Mouse (Mus musculus): ENCODE measurements at regions not wholly inside any gene's neighbourhood (a gene's known extent, or its start where the extent isn't known, plus 50 kb on each side); places are given as distances from the start of the nearest gene placed in this dataset.

DNA sequence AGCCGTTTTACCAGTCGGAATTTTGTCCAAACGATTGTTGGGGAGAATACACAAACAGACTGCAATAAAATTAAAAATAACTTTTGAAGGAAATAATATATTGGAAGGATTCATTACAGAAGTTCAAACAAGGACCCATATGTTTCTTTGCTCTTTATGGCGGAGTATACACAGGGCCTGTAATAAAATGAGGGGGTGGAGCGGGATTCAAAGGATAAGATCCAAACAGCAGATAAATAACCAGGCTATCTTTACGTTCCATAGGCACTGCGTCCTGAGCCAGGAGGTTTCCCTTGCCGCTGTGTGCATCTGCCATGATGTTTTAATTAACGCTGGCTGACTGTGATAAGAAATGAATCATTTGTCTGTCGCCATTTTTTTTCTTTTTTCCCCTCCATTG, 490.6 kb upstream of the Sall1 start:
- no peaks in the 10 kb centered on the region for H3K36me3 ChIP-seq (ENCODE audit: control insufficient read depth, insufficient read depth, low read length)
- H3K9me3 ChIP-seq (ENCODE audit: control insufficient read depth, low read length), result no peaks in the 10 kb centered on the region
- H3K27me3 ChIP-seq (replicated peaks; ENCODE audit: control insufficient read depth, insufficient read depth, low read length), result no peaks in the 10 kb centered on the region
- H3K9ac ChIP-seq (ENCODE audit: low read depth, low read length), result no peak overlapping the region
- no peak overlapping the region for H3K27ac ChIP-seq (ENCODE audit: low read length)
- no peak overlapping the region for H3K4me2 ChIP-seq (ENCODE audit: low read depth, low read length)
- H3K4me1 ChIP-seq (ENCODE audit: control insufficient read depth, insufficient read depth, low read length), result no peaks in the 10 kb centered on the region
- 33% methylated on average over 10 of the region's 10 CpGs for WGBS
- no peak for ATAC-seq
- H3K4me3 ChIP-seq (ENCODE audit: low read length), result no peak overlapping the region

GRCm38 (mm10) chr8:89525041-89525440, 481.1 kb upstream of the Sall1 start:
- H3K4me1 ChIP-seq (ENCODE audit: control insufficient read depth, insufficient read depth, low read length), result no peaks in the 10 kb centered on the region
- H3K4me3 ChIP-seq (ENCODE audit: low read length), result no peak overlapping the region
- no peak overlapping the region for H3K4me2 ChIP-seq (ENCODE audit: low read depth, low read length)
- H3K27ac ChIP-seq (ENCODE audit: low read length), result no peak overlapping the region
- no peak for ATAC-seq
- WGBS, result 80% methylated on average over 6 of the region's 6 CpGs
- H3K27me3 ChIP-seq (replicated peaks; ENCODE audit: control insufficient read depth, insufficient read depth, low read length), result no peaks in the 10 kb centered on the region
- no peaks in the 10 kb centered on the region for H3K36me3 ChIP-seq (ENCODE audit: control insufficient read depth, insufficient read depth, low read length)
- H3K9me3 ChIP-seq (ENCODE audit: control insufficient read depth, low read length), result no peaks in the 10 kb centered on the region
- no peak overlapping the region for H3K9ac ChIP-seq (ENCODE audit: low read depth, low read length)

- Histone ChIP-seq H3K36me3 (ENCODE audit: control insufficient read depth, insufficient read depth, low read length) (no peaks in the 10 kb centered on the region), H3K4me3 (ENCODE audit: low read length) (no peak overlapping the region), H3K4me1 (ENCODE audit: control insufficient read depth, insufficient read depth, low read length) (no peaks in the 10 kb centered on the region), H3K9me3 (ENCODE audit: control insufficient read depth, low read length) (no peaks in the 10 kb centered on the region), H3K9ac (ENCODE audit: low read depth, low read length) (no peak overlapping the region), H3K27me3 (replicated peaks; ENCODE audit: control insufficient read depth, insufficient read depth, low read length) (no peaks in the 10 kb centered on the region), H3K27ac (ENCODE audit: low read length) (no peak overlapping the region), H3K4me2 (ENCODE audit: low read depth, low read length) (no peak overlapping the region)
- ATAC-seq, result no peak
- 82% methylated on average over 3 of the region's 3 CpGs for WGBS
Measured at GRCm38 (mm10) chr8:89523336-89523735, 479.4 kb upstream of the Sall1 start.

- Histone ChIP-seq H3K4me3 (ENCODE audit: low read length) (no peak overlapping the region), H3K4me2 (ENCODE audit: low read depth, low read length) (no peak overlapping the region), H3K27me3 (replicated peaks; ENCODE audit: control insufficient read depth, insufficient read depth, low read length) (no peaks in the 10 kb centered on the region), H3K9me3 (ENCODE audit: control insufficient read depth, low read length) (no peaks in the 10 kb centered on the region), H3K4me1 (ENCODE audit: control insufficient read depth, insufficient read depth, low read length) (no peaks in the 10 kb centered on the region), H3K9ac (ENCODE audit: low read depth, low read length) (no peak overlapping the region), H3K27ac (ENCODE audit: low read length) (no peak overlapping the region), H3K36me3 (ENCODE audit: control insufficient read depth, insufficient read depth, low read length) (no peaks in the 10 kb centered on the region)
- ATAC-seq, result no peak
- 55% methylated on average over 2 of the region's 2 CpGs for WGBS
Measured at GRCm38 (mm10) chr8:89516602-89517001, 472.6 kb upstream of the Sall1 start.

- Histone ChIP-seq H3K27me3 (replicated peaks; ENCODE audit: control insufficient read depth, insufficient read depth, low read length) (no peaks in the 10 kb centered on the region), H3K4me1 (ENCODE audit: control insufficient read depth, insufficient read depth, low read length) (no peaks in the 10 kb centered on the region), H3K36me3 (ENCODE audit: control insufficient read depth, insufficient read depth, low read length) (no peaks in the 10 kb centered on the region), H3K4me3 (ENCODE audit: low read length) (no peak overlapping the region), H3K4me2 (ENCODE audit: low read depth, low read length) (no peak overlapping the region), H3K9me3 (ENCODE audit: control insufficient read depth, low read length) (no peaks in the 10 kb centered on the region), H3K9ac (ENCODE audit: low read depth, low read length) (no peak overlapping the region), H3K27ac (ENCODE audit: low read length) (no peak overlapping the region)
- 52% methylated on average over 3 of the region's 3 CpGs for WGBS
- no peak for ATAC-seq
Measured at GRCm38 (mm10) chr8:89514270-89514669, 470.3 kb upstream of the Sall1 start.

- no peaks in the 10 kb centered on the region for H3K36me3 ChIP-seq (ENCODE audit: control insufficient read depth, insufficient read depth, low read length)
- no peaks in the 10 kb centered on the region for H3K9me3 ChIP-seq (ENCODE audit: control insufficient read depth, low read length)
- H3K4me1 ChIP-seq (ENCODE audit: control insufficient read depth, insufficient read depth, low read length), result no peaks in the 10 kb centered on the region
- no peak overlapping the region for H3K4me3 ChIP-seq (ENCODE audit: low read length)
- no peak overlapping the region for H3K4me2 ChIP-seq (ENCODE audit: low read depth, low read length)
- WGBS, result 47% methylated on average over 6 of the region's 6 CpGs
- no peak overlapping the region for H3K27ac ChIP-seq (ENCODE audit: low read length)
- H3K9ac ChIP-seq (ENCODE audit: low read depth, low read length), result no peak overlapping the region
- no peaks in the 10 kb centered on the region for H3K27me3 ChIP-seq (replicated peaks; ENCODE audit: control insufficient read depth, insufficient read depth, low read length)
- ATAC-seq, result no peak
Measured at GRCm38 (mm10) chr8:89507639-89508038, 463.7 kb upstream of the Sall1 start.

DNA sequence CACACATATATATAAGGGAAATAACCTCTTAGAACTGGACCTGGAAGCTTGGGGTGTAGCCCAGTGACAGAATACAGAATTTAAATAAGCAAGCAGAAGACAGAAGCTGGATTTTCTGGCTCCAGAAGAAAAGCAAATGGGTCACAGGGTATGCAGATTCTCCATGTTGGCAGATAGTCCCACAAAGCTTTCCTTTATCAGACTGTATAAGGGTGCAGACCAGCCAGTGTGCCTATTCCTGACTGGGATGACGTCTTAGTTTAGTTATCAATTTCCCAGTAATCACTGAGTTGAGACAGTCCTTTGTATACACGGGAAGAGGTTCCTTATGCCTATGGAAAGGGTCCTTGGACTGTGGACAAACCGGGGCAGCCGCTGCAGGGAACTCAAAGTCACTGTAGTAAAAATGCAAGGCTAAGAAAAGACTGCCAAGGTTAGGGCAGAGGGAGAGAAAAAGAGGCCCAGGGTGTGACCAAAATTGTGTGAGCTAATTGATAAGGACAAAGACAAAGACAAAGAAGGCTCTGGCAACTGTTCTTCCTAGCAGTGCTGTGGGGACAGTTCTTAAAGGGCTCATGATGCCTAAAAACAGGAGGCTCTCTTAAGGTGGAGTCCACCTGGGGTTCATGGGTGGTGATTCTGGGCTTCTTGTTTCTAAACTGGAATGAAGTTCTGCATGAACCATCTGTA, 459.7 kb upstream of the Sall1 start:
- Histone ChIP-seq H3K27ac (ENCODE audit: low read length) (no peak overlapping the region), H3K4me3 (ENCODE audit: low read length) (no peak overlapping the region), H3K9ac (ENCODE audit: low read depth, low read length) (no peak overlapping the region), H3K4me1 (ENCODE audit: control insufficient read depth, insufficient read depth, low read length) (no peaks in the 10 kb centered on the region), H3K4me2 (ENCODE audit: low read depth, low read length) (no peak overlapping the region), H3K27me3 (replicated peaks; ENCODE audit: control insufficient read depth, insufficient read depth, low read length) (no peaks in the 10 kb centered on the region), H3K36me3 (ENCODE audit: control insufficient read depth, insufficient read depth, low read length) (no peaks in the 10 kb centered on the region), H3K9me3 (ENCODE audit: control insufficient read depth, low read length) (no peaks in the 10 kb centered on the region)
- WGBS, result 62% methylated on average over 4 of the region's 4 CpGs
- ATAC-seq, result no peak

- no peak for ATAC-seq
- Histone ChIP-seq H3K4me2 (ENCODE audit: low read depth, low read length) (no peak overlapping the region), H3K27me3 (replicated peaks; ENCODE audit: control insufficient read depth, insufficient read depth, low read length) (no peaks in the 10 kb centered on the region), H3K9ac (ENCODE audit: low read depth, low read length) (no peak overlapping the region), H3K4me3 (ENCODE audit: low read length) (no peak overlapping the region), H3K9me3 (ENCODE audit: control insufficient read depth, low read length) (no peaks in the 10 kb centered on the region), H3K4me1 (ENCODE audit: control insufficient read depth, insufficient read depth, low read length) (no peaks in the 10 kb centered on the region), H3K36me3 (ENCODE audit: control insufficient read depth, insufficient read depth, low read length) (no peaks in the 10 kb centered on the region), H3K27ac (ENCODE audit: low read length) (no peak overlapping the region)
- WGBS, result 71% methylated on average over 6 of the region's 6 CpGs
Measured at GRCm38 (mm10) chr8:89503030-89503429, 459.1 kb upstream of the Sall1 start.

DNA sequence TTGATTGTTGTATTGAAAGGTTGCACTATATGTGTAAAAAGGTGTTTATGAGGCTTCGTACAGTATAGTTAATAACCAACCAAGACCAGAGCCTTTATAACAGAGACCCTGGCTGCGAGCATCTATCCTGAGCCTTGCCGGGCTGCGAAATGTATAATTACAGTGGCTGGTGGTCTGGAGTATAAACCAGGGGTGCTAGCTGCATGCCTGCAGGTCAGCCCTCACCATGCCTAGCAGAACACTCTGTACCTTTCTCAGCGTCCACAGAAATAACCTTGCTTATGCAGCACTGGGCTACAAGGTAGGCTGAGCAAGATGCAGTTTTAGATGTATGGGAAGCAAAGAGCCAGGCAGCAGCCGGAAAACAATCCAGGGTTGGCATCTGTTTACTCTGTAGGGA, 457.8 kb upstream of the Sall1 start:
- Histone ChIP-seq H3K9me3 (ENCODE audit: control insufficient read depth, low read length) (no peaks in the 10 kb centered on the region), H3K4me1 (ENCODE audit: control insufficient read depth, insufficient read depth, low read length) (no peaks in the 10 kb centered on the region), H3K27ac (ENCODE audit: low read length) (no peak overlapping the region), H3K4me2 (ENCODE audit: low read depth, low read length) (no peak overlapping the region), H3K36me3 (ENCODE audit: control insufficient read depth, insufficient read depth, low read length) (no peaks in the 10 kb centered on the region), H3K4me3 (ENCODE audit: low read length) (no peak overlapping the region), H3K27me3 (replicated peaks; ENCODE audit: control insufficient read depth, insufficient read depth, low read length) (no peaks in the 10 kb centered on the region), H3K9ac (ENCODE audit: low read depth, low read length) (no peak overlapping the region)
- ATAC-seq, result no peak
- WGBS, result 86% methylated on average over 6 of the region's 6 CpGs

DNA sequence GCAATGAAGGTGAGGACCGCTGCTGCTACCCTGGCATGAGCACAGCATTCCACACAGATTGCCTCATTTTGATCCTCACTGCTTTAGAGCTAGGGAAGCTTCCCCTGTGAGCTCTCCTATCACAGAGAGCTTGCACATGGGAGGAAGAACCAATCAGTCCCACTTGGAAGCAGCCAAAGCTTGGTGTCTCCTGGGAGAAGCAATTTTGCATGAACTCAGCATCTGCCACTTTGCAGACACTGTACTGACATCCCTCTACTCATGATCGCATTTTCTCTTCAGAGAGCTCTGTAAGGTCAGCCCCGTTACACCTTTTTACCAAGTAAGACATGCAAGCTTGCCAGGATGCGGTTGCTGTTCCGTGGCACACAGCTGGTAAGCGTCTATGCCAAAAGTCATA, 455.9 kb upstream of the Sall1 start:
- Histone ChIP-seq H3K4me2 (ENCODE audit: low read depth, low read length) (no peak overlapping the region), H3K27me3 (replicated peaks; ENCODE audit: control insufficient read depth, insufficient read depth, low read length) (no peaks in the 10 kb centered on the region), H3K27ac (ENCODE audit: low read length) (no peak overlapping the region), H3K9ac (ENCODE audit: low read depth, low read length) (no peak overlapping the region), H3K4me1 (ENCODE audit: control insufficient read depth, insufficient read depth, low read length) (no peaks in the 10 kb centered on the region), H3K36me3 (ENCODE audit: control insufficient read depth, insufficient read depth, low read length) (no peaks in the 10 kb centered on the region), H3K9me3 (ENCODE audit: control insufficient read depth, low read length) (no peaks in the 10 kb centered on the region), H3K4me3 (ENCODE audit: low read length) (no peak overlapping the region)
- 83% methylated on average over 6 of the region's 6 CpGs for WGBS
- ATAC-seq, result no peak

Measured in intestine, embryonic 16.5 days (tissue).